Mouse (Mus musculus): ENCODE results near the gene Pcbp3. TPM values are rescaled to one million over a fixed set of nuclear protein-coding genes. Genes with fewer than 3 reads are reported as not detected.

The Pcbp3 gene
- 27.3 and 28.2 TPM in 2 replicates for polyA plus RNA-seq (2014; fragmentation: Nextera tagmentation; extraction: Ambion mirVana)

DNA sequence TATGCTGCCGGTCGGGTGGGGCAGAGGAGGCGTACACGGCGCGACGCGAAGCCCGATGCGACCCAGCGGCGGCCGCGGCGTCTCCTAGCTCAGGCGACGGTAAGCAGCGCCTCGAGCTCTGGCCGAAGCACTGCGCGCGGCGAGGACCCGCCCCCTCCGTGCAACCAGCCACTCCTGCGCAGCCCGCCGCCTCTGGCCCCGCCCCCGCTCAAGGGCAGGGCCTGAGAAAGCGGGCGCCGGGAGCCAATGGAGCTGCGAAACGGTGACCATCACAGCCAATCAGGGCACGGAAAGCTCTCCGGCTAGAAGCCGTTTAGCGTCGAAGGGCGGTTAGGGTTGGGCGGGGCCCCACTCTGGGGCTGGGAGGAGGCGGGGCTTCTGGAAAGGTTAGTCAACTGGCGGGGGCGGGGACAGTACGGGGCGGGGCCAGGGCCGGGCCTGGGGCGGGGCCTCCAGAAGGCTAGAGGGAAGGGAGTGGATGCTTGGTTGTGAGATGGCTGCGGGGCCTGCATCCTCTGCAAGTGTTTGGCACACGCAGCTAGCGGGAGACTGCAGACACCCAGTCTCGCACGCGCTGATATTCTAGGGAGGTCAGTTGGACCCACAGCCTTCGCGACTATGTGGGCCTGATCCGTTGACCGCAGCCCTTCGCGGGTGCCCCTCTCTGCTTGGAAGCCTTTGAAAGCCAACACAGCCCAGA is at the start of gene Pcbp3:
TSS of gene Pcbp3 (minus strand) at position 98 of the 700 bp plus-strand sequence.
- peaks cover 30% of the 10 kb centered on the region for H3K4me1 ChIP-seq (ENCODE audit: control insufficient read depth, insufficient read depth, low read length)
- H3K27me3 ChIP-seq (ENCODE audit: control insufficient read depth, insufficient read depth, low read length), result no peaks in the 10 kb centered on the region
- ATAC-seq (ENCODE audit: insufficient number of reproducible peaks, insufficient read depth, low FRiP score, low read depth), result peak; percentile 97
- peak within 1 kb of the TSS; percentile 98 for H3K4me2 ChIP-seq (replicated peaks; ENCODE audit: low read depth, low read length)
- H3K9ac ChIP-seq (replicated peaks; ENCODE audit: low read depth, low read length), result peak within 1 kb of the TSS; percentile 58
- no peaks in the 10 kb centered on the region for H3K36me3 ChIP-seq (ENCODE audit: control insufficient read depth, insufficient read depth, low read length)
- peak within 1 kb of the TSS; percentile 58 for H3K4me3 ChIP-seq (ENCODE audit: low read depth, low read length)
- 0 out of 2 replicates have a peak within 1 kb of the TSS, but pooled peaks have one; percentile 6 for H3K27ac ChIP-seq (ENCODE audit: low read length)
- WGBS, result 2% methylated on average over 61 of the region's 62 CpGs
- no peaks in the 10 kb centered on the region for H3K9me3 ChIP-seq (ENCODE audit: control insufficient read depth, low read depth, low read length)

DNA sequence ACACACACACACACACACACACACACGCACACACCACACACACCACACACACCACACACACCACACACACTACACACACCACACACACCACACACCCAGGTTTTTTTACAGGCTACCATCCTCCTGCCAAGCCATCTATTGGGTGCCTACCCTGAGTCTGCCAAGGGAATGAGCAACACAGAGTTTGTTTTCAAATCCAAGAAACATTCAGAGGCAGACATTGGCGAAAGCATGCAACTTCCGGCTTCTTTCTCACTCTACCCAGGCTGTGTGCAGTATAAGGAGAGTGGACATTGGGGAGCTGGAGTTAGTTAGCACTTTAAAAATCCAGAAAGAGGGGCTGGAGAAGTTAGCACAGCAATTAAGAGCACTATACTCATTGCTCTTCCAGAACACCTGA is 47.0 kb upstream of the Pcbp3 start:
- ATAC-seq (ENCODE audit: insufficient number of reproducible peaks, insufficient read depth, low FRiP score, low read depth), result no peak
- WGBS, result 80% methylated on average over 3 of the region's 3 CpGs

DNA sequence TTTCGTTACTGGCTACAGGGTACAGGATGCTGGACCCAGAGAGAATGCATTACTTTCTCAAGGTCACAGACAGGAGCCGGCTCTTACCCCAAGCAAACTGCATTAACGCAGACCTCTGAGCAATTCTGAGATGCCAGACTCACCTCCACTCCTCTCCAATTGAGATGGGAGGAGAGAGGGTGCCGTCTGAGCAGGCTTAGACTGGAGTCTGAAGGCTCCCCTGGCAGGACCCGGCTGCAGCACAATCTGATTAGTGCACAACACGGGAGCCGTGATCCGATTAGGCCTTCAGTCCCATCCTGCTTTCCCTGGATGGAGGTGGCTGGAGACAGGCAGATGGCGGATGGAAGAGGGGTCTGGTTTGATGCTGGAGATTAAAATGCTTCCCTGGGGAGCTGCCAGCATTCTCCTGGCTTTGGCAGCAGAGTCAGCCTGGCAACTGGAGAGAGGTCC is 46.4 kb upstream of the Pcbp3 start:
- H3K27me3 ChIP-seq (ENCODE audit: control insufficient read depth, insufficient read depth, low read length), result no peaks in the 10 kb centered on the region
- H3K27ac ChIP-seq (ENCODE audit: low read length), result peak overlapping the region; percentile 29; the same call in 1 of the 2 replicates
- 22% methylated on average over 9 of the region's 9 CpGs for WGBS
- no peak overlapping the region for H3K9ac ChIP-seq (replicated peaks; ENCODE audit: low read depth, low read length)
- H3K36me3 ChIP-seq (ENCODE audit: control insufficient read depth, insufficient read depth, low read length), result no peaks in the 10 kb centered on the region
- no peak overlapping the region for H3K4me3 ChIP-seq (ENCODE audit: low read depth, low read length)
- H3K4me1 ChIP-seq (ENCODE audit: control insufficient read depth, insufficient read depth, low read length), result peaks cover 13% of the 10 kb centered on the region; the same call in 1 of the 2 replicates
- no peaks in the 10 kb centered on the region for H3K9me3 ChIP-seq (ENCODE audit: control insufficient read depth, low read depth, low read length)
- ATAC-seq (ENCODE audit: insufficient number of reproducible peaks, insufficient read depth, low FRiP score, low read depth), result peak; percentile 26; the same call in 1 of the 2 replicates
- H3K4me2 ChIP-seq (replicated peaks; ENCODE audit: low read depth, low read length), result no peak overlapping the region

More for the DNA sequence above, 47.0 kb upstream of the Pcbp3 start:
- H3K4me3 ChIP-seq (ENCODE audit: low read depth, low read length), result no peak overlapping the region
- H3K9me3 ChIP-seq (ENCODE audit: control insufficient read depth, low read depth, low read length), result no peaks in the 10 kb centered on the region
- no peak overlapping the region; the same call in 1 of the 2 replicates for H3K27ac ChIP-seq (ENCODE audit: low read length)
- no peaks in the 10 kb centered on the region for H3K27me3 ChIP-seq (ENCODE audit: control insufficient read depth, insufficient read depth, low read length)
- H3K4me2 ChIP-seq (replicated peaks; ENCODE audit: low read depth, low read length), result no peak overlapping the region
- H3K4me1 ChIP-seq (ENCODE audit: control insufficient read depth, insufficient read depth, low read length), result peaks cover 13% of the 10 kb centered on the region; the same call in 1 of the 2 replicates
- H3K9ac ChIP-seq (replicated peaks; ENCODE audit: low read depth, low read length), result no peak overlapping the region
- no peaks in the 10 kb centered on the region for H3K36me3 ChIP-seq (ENCODE audit: control insufficient read depth, insufficient read depth, low read length)

DNA sequence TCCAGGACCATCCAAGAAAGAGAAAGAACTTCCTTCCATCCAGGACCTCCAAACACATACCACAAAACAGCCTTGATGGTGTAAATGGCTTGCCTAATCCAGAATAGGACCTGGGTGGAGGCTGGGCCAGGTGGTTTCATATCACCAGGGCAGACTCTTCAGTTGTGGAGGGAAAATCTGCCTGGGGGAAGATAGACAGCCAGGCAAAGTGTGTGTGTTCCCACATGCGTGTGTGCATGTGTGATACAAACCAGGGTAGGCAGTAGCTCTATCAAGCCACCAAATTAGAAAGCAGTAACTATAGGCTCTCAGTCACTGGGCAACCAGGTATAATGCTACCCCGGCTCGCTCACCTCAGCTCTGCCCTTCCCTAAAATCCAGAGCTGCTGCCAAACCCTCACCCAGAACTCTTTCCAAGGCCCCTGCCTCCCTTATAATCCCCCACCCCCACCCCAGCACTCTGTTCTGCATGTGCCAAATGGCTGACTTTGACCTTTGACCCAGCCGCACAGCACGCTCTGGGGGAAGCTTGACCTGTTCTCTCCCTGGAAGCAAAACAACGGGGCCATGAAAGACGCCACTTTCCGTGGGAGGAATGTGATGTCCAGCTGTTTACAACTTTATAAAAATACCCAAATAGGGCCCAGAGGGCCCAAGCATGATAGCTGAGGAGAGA is 45.9 kb upstream of the Pcbp3 start:
- no peak overlapping the region for H3K9ac ChIP-seq (replicated peaks; ENCODE audit: low read depth, low read length)
- no peaks in the 10 kb centered on the region for H3K27me3 ChIP-seq (ENCODE audit: control insufficient read depth, insufficient read depth, low read length)
- H3K4me1 ChIP-seq (ENCODE audit: control insufficient read depth, insufficient read depth, low read length), result peaks cover 13% of the 10 kb centered on the region; the same call in 1 of the 2 replicates
- no peaks in the 10 kb centered on the region for H3K36me3 ChIP-seq (ENCODE audit: control insufficient read depth, insufficient read depth, low read length)
- WGBS, result 38% methylated on average over 8 of the region's 8 CpGs
- peak overlapping the region; percentile 29; the same call in 1 of the 2 replicates for H3K27ac ChIP-seq (ENCODE audit: low read length)
- no peak overlapping the region for H3K4me2 ChIP-seq (replicated peaks; ENCODE audit: low read depth, low read length)
- H3K4me3 ChIP-seq (ENCODE audit: low read depth, low read length), result no peak overlapping the region
- H3K9me3 ChIP-seq (ENCODE audit: control insufficient read depth, low read depth, low read length), result no peaks in the 10 kb centered on the region
- peak; percentile 12; the same call in 1 of the 2 replicates for ATAC-seq (ENCODE audit: insufficient number of reproducible peaks, insufficient read depth, low FRiP score, low read depth)

DNA sequence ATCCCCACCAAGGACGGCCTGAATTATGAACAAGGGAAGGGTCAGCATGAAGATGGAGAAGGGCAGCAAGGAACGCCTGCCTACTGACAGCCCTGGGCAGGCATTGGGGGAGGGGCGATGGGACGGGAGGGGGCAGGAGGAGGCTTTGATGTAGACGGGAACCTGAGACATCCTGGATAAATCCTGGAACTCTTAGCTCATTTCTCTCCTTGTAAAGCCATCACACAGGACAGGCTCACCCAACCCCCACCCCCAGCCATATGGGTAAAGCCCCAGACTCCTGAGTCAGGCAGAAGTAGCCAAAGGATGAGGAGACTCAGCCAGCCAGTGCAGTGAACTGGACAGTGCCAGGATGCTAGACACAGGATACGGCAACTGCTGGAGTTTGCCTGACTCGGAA is 43.2 kb upstream of the Pcbp3 start:
- no peak overlapping the region for H3K9ac ChIP-seq (replicated peaks; ENCODE audit: low read depth, low read length)
- no peak overlapping the region for H3K27ac ChIP-seq (ENCODE audit: low read length)
- H3K4me1 ChIP-seq (ENCODE audit: control insufficient read depth, insufficient read depth, low read length), result peaks cover 13% of the 10 kb centered on the region; the same call in 1 of the 2 replicates
- no peaks in the 10 kb centered on the region for H3K27me3 ChIP-seq (ENCODE audit: control insufficient read depth, insufficient read depth, low read length)
- H3K4me2 ChIP-seq (replicated peaks; ENCODE audit: low read depth, low read length), result no peak overlapping the region
- no peak; the same call in 1 of the 2 replicates for ATAC-seq (ENCODE audit: insufficient number of reproducible peaks, insufficient read depth, low FRiP score, low read depth)
- no peak overlapping the region for H3K4me3 ChIP-seq (ENCODE audit: low read depth, low read length)
- H3K9me3 ChIP-seq (ENCODE audit: control insufficient read depth, low read depth, low read length), result no peaks in the 10 kb centered on the region
- no peaks in the 10 kb centered on the region for H3K36me3 ChIP-seq (ENCODE audit: control insufficient read depth, insufficient read depth, low read length)
- 18% methylated on average over 7 of the region's 7 CpGs for WGBS

DNA sequence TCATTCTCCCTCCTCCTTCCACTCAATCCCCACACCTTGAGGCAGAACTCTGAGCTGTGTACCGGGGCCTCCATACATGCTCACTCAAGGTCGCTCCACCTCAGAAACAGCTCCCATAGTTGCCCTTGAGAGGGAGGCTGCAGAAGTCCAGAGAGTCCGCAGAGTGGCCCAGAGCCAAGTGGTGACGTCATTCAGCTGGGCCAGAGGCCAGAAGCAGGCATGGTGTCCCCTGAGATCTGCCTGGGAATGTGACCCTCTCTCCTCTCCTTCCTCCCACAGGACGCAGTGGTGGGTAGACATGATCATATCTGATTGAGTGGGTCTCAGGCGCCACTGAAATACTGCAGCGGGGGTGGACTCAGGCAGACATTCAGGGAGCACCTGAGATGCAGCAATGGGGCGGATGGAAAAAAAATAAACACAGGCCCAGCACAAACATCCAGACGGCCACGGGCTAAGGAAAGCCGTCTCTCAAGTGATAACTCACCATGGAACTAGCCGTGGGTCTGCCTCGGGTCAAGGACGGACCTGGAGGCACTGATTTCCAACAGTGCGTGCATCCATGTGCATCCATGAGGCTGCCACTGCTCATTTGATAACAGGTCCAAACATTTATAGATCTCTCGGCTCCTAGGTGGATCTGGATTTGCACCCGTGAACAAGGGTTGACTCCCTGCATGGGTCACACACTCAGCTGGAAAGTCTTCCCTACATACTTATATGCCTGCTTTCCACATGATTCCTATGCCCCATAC is 36.2 kb upstream of the Pcbp3 start:
- Histone ChIP-seq H3K27me3 (ENCODE audit: control insufficient read depth, insufficient read depth, low read length) (no peaks in the 10 kb centered on the region), H3K4me3 (ENCODE audit: low read depth, low read length) (no peak overlapping the region), H3K9ac (replicated peaks; ENCODE audit: low read depth, low read length) (no peak overlapping the region), H3K36me3 (ENCODE audit: control insufficient read depth, insufficient read depth, low read length) (no peaks in the 10 kb centered on the region), H3K27ac (ENCODE audit: low read length) (no peak overlapping the region), H3K4me1 (ENCODE audit: control insufficient read depth, insufficient read depth, low read length) (no peaks in the 10 kb centered on the region), H3K4me2 (replicated peaks; ENCODE audit: low read depth, low read length) (no peak overlapping the region), H3K9me3 (ENCODE audit: control insufficient read depth, low read depth, low read length) (no peaks in the 10 kb centered on the region)
- WGBS, result 52% methylated on average over 17 of the region's 17 CpGs
- ATAC-seq (ENCODE audit: insufficient number of reproducible peaks, insufficient read depth, low FRiP score, low read depth), result 0 out of 2 replicates have a peak, but pooled peaks have one; percentile 67

DNA sequence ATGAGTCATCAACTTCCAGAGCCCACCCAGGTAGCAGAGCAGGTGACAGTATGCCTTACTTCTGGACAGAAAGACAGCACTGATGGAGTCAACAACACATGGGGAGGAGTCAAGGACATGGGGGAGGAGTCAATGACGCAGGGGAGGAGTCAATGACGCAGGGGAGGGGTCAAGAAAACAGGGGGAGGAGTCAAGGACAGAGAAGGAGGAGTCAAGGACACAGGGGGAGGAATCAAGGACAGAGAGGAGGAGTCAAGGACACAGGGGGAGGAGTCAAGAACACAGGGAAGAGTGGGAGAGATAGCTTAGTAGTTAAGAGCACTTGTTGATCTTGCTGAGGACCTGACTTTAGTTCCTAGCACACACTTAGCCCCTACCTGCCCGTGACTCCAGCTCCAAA is 30.8 kb upstream of the Pcbp3 start:
- Histone ChIP-seq H3K27ac (ENCODE audit: low read length) (no peak overlapping the region), H3K9me3 (ENCODE audit: control insufficient read depth, low read depth, low read length) (no peaks in the 10 kb centered on the region), H3K27me3 (ENCODE audit: control insufficient read depth, insufficient read depth, low read length) (no peaks in the 10 kb centered on the region), H3K4me2 (replicated peaks; ENCODE audit: low read depth, low read length) (no peak overlapping the region), H3K4me3 (ENCODE audit: low read depth, low read length) (no peak overlapping the region), H3K9ac (replicated peaks; ENCODE audit: low read depth, low read length) (no peak overlapping the region), H3K36me3 (ENCODE audit: control insufficient read depth, insufficient read depth, low read length) (no peaks in the 10 kb centered on the region), H3K4me1 (ENCODE audit: control insufficient read depth, insufficient read depth, low read length) (no peaks in the 10 kb centered on the region)
- 59% methylated on average over 3 of the region's 3 CpGs for WGBS
- 0 out of 2 replicates have a peak, but pooled peaks have one; percentile 28 for ATAC-seq (ENCODE audit: insufficient number of reproducible peaks, insufficient read depth, low FRiP score, low read depth)

DNA sequence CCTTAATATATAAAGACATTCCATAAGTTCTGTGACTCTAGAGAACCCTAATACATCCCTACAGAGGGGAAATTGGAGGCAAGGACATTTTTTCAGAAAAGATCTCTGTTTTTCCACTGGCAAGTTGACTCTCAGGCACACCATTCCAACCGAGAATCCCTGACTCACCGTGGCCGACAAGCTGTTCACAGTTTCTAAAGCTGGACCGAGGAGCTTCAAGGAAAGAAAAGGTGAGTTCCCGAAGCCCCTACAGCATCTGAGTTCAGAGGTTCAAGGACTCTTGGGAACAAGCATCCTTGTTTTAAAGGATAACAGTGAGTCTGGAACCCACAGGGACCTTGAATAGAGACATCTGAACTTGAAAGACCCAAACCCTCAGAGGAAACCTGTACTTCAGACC is 26.9 kb upstream of the Pcbp3 start:
- H3K9ac ChIP-seq (replicated peaks; ENCODE audit: low read depth, low read length), result no peak overlapping the region
- H3K4me1 ChIP-seq (ENCODE audit: control insufficient read depth, insufficient read depth, low read length), result no peaks in the 10 kb centered on the region
- no peaks in the 10 kb centered on the region for H3K9me3 ChIP-seq (ENCODE audit: control insufficient read depth, low read depth, low read length)
- H3K4me3 ChIP-seq (ENCODE audit: low read depth, low read length), result no peak overlapping the region
- no peaks in the 10 kb centered on the region for H3K27me3 ChIP-seq (ENCODE audit: control insufficient read depth, insufficient read depth, low read length)
- H3K4me2 ChIP-seq (replicated peaks; ENCODE audit: low read depth, low read length), result no peak overlapping the region
- ATAC-seq (ENCODE audit: insufficient number of reproducible peaks, insufficient read depth, low FRiP score, low read depth), result no peak
- WGBS, result 87% methylated on average over 5 of the region's 5 CpGs
- no peaks in the 10 kb centered on the region for H3K36me3 ChIP-seq (ENCODE audit: control insufficient read depth, insufficient read depth, low read length)
- H3K27ac ChIP-seq (ENCODE audit: low read length), result no peak overlapping the region

All from stomach, embryonic 14.5 days (tissue).